Mouse (Mus musculus) left cerebral cortex, postnatal 4 days (tissue): Measurements from ENCODE around the gene Fxyd7. TPM values are rescaled to one million over a fixed set of nuclear protein-coding genes. Genes with fewer than 3 reads are reported as not detected.

Source experiments
- DNase-seq: peaks from one replicate; pipeline ENCODE4 v3.0.0-alpha.2; 2022
- intact Hi-C: fragments of 180-260 bp; cut with DNase I; formaldehyde crosslinking; loops from one replicate; pipeline ENCODE4 v1.15.1; 2025
- total RNA-seq, 2 experiments: library from RNA; stranded (reverse); gene quantifications; 2 replicates each; pipeline ENCODE4 v1.2.3; 2021

Fxyd7 gene
- total RNA-seq, 2 experiments from 2014 or later = 108 to 159 TPM

GRCm38 (mm10) chr7:31052636-31053434 lies 1.6 kb upstream of the Fxyd7 start:
- peak; percentile 64 for DNase-seq
- intact Hi-C loops = no loop called here

GRCm38 (mm10) chr7:31052251-31052635 lies 976 bp upstream of the Fxyd7 start:
- no peak for DNase-seq
- intact Hi-C loops = no loop called here

GRCm38 (mm10) chr7:31050921-31051320 lies 346 bp downstream of the Fxyd7 start:
- intact Hi-C loops = no loop called here
- DNase-seq = peak; percentile 38

GRCm38 (mm10) chr7:31050487-31050886 lies 780 bp downstream of the Fxyd7 start:
- intact Hi-C loops = no loop called here
- DNase-seq = no peak

- DNase-seq = peak; percentile 52
- intact Hi-C loops = no loop called here
Observed at GRCm38 (mm10) chr7:31049846-31050281, 1.4 kb downstream of the Fxyd7 start.

- peak; percentile 76 for DNase-seq
- intact Hi-C loops = no loop called here
Observed at GRCm38 (mm10) chr7:31049135-31049845, 2.0 kb downstream of the Fxyd7 start.

- intact Hi-C loops = no loop called here
- DNase-seq = no peak
Observed at GRCm38 (mm10) chr7:31042431-31042910, 8.8 kb downstream of the Fxyd7 start, which contains the start of gene Fxyd5. Gene Fxyd5 (minus strand): TSS chr7:31042481.

GRCm38 (mm10) chr7:31041662-31042315 lies 9.5 kb downstream of the Fxyd7 start:
- DNase-seq = no peak
- intact Hi-C loops = no loop called here

GRCm38 (mm10) chr7:31041023-31041407 lies 10.3 kb downstream of the Fxyd7 start:
- intact Hi-C loops = no loop called here

GRCm38 (mm10) chr7:31040281-31041022 lies 10.8 kb downstream of the Fxyd7 start:
- intact Hi-C loops = no loop called here
- DNase-seq = no peak

More at GRCm38 (mm10) chr7:31041023-31041407, 10.3 kb downstream of the Fxyd7 start:
- DNase-seq = no peak

GRCm38 (mm10) chr7:31039011-31039410 lies 12.3 kb downstream of the Fxyd7 start:
- intact Hi-C loops = no loop called here
- DNase-seq = no peak

GRCm38 (mm10) chr7:31037675-31038074 lies 13.6 kb downstream of the Fxyd7 start:
- DNase-seq = no peak
- intact Hi-C loops = no loop called here

- no peak for DNase-seq
- intact Hi-C loops = no loop called here
Observed at GRCm38 (mm10) chr7:31036917-31037316, 14.3 kb downstream of the Fxyd7 start.

- intact Hi-C loops = no loop called here
- no peak for DNase-seq
Observed at GRCm38 (mm10) chr7:31035291-31035690, 16.0 kb downstream of the Fxyd7 start.

- intact Hi-C loops = no loop called here
- no peak for DNase-seq
Observed at GRCm38 (mm10) chr7:31034789-31035188, 16.5 kb downstream of the Fxyd7 start.

- no peak for DNase-seq
- intact Hi-C loops = no loop called here
Observed at GRCm38 (mm10) chr7:31033409-31034165, 17.7 kb downstream of the Fxyd7 start.

GRCm38 (mm10) chr7:31031731-31032130 lies 19.5 kb downstream of the Fxyd7 start:
- no peak for DNase-seq

GRCm38 (mm10) chr7:31030717-31031116 lies 20.6 kb downstream of the Fxyd7 start:
- intact Hi-C loops = no loop called here
- DNase-seq = no peak

More at GRCm38 (mm10) chr7:31031731-31032130, 19.5 kb downstream of the Fxyd7 start:
- intact Hi-C loops = no loop called here

GRCm38 (mm10) chr7:31028609-31029008 lies 22.7 kb downstream of the Fxyd7 start:
- intact Hi-C loops = no loop called here
- no peak for DNase-seq
